Mouse (Mus musculus) cerebellum, adult 2 months (tissue): ENCODE data around the gene Robo4.

ENCODE experiments used
- CTCF ChIP-seq: fragments of 200-500 bp; IDR thresholded peaks from 2 replicates; pipeline ENCODE4 v1.5.1; 2011; ENCODE audit warnings: low read depth, mild to moderate bottlenecking, control low read depth, low read length, moderate library complexity, borderline replicate concordance; ENCODE audit not compliant: insufficient read depth
- POLR2A ChIP-seq: fragments of 200-500 bp; IDR thresholded peaks from 2 replicates; pipeline ENCODE4 v1.6.1; 2011; ENCODE audit warnings: low read length, control low read depth, borderline replicate concordance; ENCODE audit not compliant: insufficient read depth

DNA sequence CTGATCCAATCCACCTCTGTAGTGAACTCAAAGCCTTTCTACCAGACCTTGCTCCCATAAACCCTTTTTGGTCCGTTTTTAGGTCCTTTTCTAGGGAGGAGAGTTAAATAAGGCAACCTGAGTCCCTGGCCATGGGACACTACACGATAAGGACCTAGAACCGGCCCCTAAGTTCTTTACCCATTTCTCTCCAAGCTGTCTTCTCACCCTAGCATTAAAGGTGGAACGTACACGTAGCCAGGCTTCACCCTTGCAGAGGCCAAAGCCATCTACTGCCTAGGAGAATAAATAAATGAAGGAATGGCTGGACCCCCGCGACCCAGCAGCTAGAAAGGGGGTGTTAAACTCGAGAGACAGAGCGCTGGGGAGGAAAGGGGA lies 58.0 kb downstream of the Robo4 start:
- TF ChIP-seq CTCF (no peak), POLR2A (no peak)
